Mouse (Mus musculus): ENCODE measurements around the gene Mpeg1.

- TF ChIP-seq GATA1 (IDR thresholded peaks at IDR 0.05; ENCODE audit: borderline replicate concordance, low read length) (no peak), FLI1 (IDR thresholded peaks at IDR 0.05; ENCODE audit: low read length) (no peak)
Measured at GRCm38 (mm10) chr19:12488969-12489674, 28.5 kb downstream of the Mpeg1 start.

Data from megakaryocyte, embryonic 14.5 days (primary cell).